7 mouse cellular contexts compared by ENCODE assay signal in the genomic region with DNA sequence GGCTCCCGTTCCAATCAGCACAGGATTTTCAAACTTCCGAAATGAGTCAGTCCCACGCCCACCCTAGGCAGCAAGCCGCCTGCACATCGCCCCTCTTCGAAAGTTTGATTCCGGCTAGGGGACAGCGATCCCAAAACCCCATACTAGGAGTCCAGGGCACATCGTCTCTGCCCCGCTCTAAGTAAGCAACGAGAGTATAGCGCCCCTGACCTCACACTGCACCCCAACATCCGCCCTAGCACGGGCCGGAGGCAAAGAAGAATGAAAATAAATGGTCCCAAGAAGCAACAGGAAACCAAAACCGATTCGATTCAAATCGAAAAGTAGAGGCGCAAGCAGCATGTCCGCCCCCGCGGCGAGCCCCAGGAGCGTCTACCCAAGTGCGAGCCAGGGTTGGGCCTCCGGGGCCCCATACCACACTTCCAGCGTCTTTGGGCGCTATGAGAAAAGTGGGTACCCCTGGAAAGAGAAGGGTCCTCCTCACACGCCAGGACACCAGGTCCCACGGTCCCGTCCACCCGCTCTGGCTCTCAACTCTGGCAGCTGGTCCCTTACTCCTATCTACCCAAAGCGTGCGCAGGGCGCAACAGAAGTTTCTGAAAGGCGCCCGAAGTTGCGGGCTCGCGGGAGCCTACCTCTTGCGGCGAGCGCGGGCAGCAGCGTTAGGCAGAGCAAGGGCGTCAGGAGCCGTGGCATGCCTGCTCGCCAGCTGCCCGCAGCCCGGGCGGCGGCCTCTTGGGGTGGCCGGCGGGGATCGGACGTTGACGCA. TPM values are rescaled to one million over a fixed set of nuclear protein-coding genes. Genes with fewer than 3 reads are reported as not detected.
DNase-seq lines count a peak whose midpoint lies in the region; ATAC-seq and TF ChIP-seq lines count a peak whose summit lies in the region.

No protein-coding gene starts in this region.

- TF ChIP-seq CTCF in embryonic fibroblast, embryonic 13.5 days (IDR thresholded peaks at IDR 0.05; ENCODE audit: borderline replicate concordance, insufficient read depth, low read length) = no peak

- under 1% methylated on average over 57 of the region's 57 CpGs for WGBS in intestine, embryonic 16.5 days
- under 1% methylated on average over 56 of the region's 57 CpGs for WGBS in midbrain, embryonic 14.5 days

- no peaks in the 10 kb centered on the region for H3K27me3 ChIP-seq in intestine, embryonic 16.5 days (replicated peaks; ENCODE audit: control insufficient read depth, insufficient read depth, low read length)
- peaks cover 9% of the 10 kb centered on the region; the same call in 1 of the 2 replicates for H3K27me3 ChIP-seq in midbrain, embryonic 14.5 days (ENCODE audit: control insufficient read depth, insufficient read depth, low read length)

- peak overlapping the region; percentile 84 for H3K4me2 ChIP-seq in intestine, embryonic 16.5 days (ENCODE audit: low read depth, low read length)
- H3K4me2 ChIP-seq in midbrain, embryonic 14.5 days (ENCODE audit: low read length) = peak overlapping the region; percentile 88

- peak overlapping the region; percentile 31 for H3K27ac ChIP-seq in embryonic fibroblast, embryonic 13.5 days (ENCODE audit: insufficient read depth, low read length)
- peak overlapping the region; percentile 77 for H3K27ac ChIP-seq in intestine, embryonic 16.5 days (ENCODE audit: low read length)
- peak overlapping the region; percentile 80 for H3K27ac ChIP-seq in midbrain, embryonic 14.5 days (replicated peaks; ENCODE audit: low read depth, low read length)

- peaks cover 12% of the 10 kb centered on the region; the same call in 1 of the 2 replicates for H3K4me1 ChIP-seq in embryonic fibroblast, embryonic 13.5 days (ENCODE audit: control insufficient read depth, insufficient read depth, low read length)
- H3K4me1 ChIP-seq in intestine, embryonic 16.5 days (ENCODE audit: control insufficient read depth, insufficient read depth, low read length) = peaks cover 65% of the 10 kb centered on the region
- peaks cover 67% of the 10 kb centered on the region for H3K4me1 ChIP-seq in midbrain, embryonic 14.5 days (ENCODE audit: control insufficient read depth, insufficient read depth, low read length)

- no peak; the same call in 1 of the 2 replicates for TF ChIP-seq POLR2A in embryonic fibroblast, embryonic 13.5 days (IDR thresholded peaks at IDR 0.05; ENCODE audit: low read depth, low read length)

- peak overlapping the region; percentile 77 for H3K9ac ChIP-seq in intestine, embryonic 16.5 days (ENCODE audit: low read depth, low read length)
- peak overlapping the region; percentile 62 for H3K9ac ChIP-seq in midbrain, embryonic 14.5 days (replicated peaks; ENCODE audit: low read length)

- H3K4me3 ChIP-seq in embryonic fibroblast, embryonic 13.5 days (ENCODE audit: insufficient read depth, low read length) = peak overlapping the region; percentile 96
- peak overlapping the region; percentile 75 for H3K4me3 ChIP-seq in intestine, embryonic 16.5 days (ENCODE audit: low read length)
- H3K4me3 ChIP-seq in midbrain, embryonic 14.5 days (replicated peaks; ENCODE audit: low read depth, low read length) = peak overlapping the region; percentile 53

- DNase-seq in urinary bladder, postnatal 25 days (ENCODE audit: low spot score) = peak; percentile 39
- no peak for DNase-seq in urinary bladder, adult 2 months (ENCODE audit: low spot score)
- DNase-seq in midbrain, embryonic 14.5 days = no peak
- peak; percentile 73 for DNase-seq in thymus, postnatal 14 days
- no peak for DNase-seq in layer of hippocampus, postnatal 25 days (ENCODE audit: extremely low spot score in 1 of 2, low spot score in 1 of 2)

- H3K36me3 ChIP-seq in intestine, embryonic 16.5 days (ENCODE audit: control insufficient read depth, insufficient read depth, low read length) = 0 out of 2 replicates have a peak, but pooled peaks cover 2% of the 10 kb centered on the region
- no peaks in the 10 kb centered on the region for H3K36me3 ChIP-seq in midbrain, embryonic 14.5 days (ENCODE audit: control insufficient read depth, insufficient read depth, low read length)

- ATAC-seq in intestine, embryonic 16.5 days = no peak; the same call in none of the 2 replicates
- ATAC-seq in midbrain, embryonic 14.5 days (ENCODE audit: low FRiP score, low TSS enrichment) = no peak

- H3K9me3 ChIP-seq in intestine, embryonic 16.5 days (ENCODE audit: control insufficient read depth, low read length) = no peaks in the 10 kb centered on the region
- H3K9me3 ChIP-seq in midbrain, embryonic 14.5 days (ENCODE audit: control insufficient read depth, low read length) = no peaks in the 10 kb centered on the region

RNA-seq across cellular contexts. Expression of a gene that starts 13.4 kb away (rescaled TPM):
- polyA plus RNA-seq in urinary bladder, adult 2 months (2012; rRNA removed) = 21.4 and 33.4 TPM in 2 replicates
- 19.2 and 24.3 TPM in 2 replicates for polyA plus RNA-seq in embryonic fibroblast, embryonic 13.5 days (2011; ENCODE audit: insufficient read length, low read depth, missing spikeins)
- polyA plus RNA-seq in intestine, embryonic 16.5 days (2015; fragmentation: Nextera tagmentation; extraction: Ambion mirVana) = 7.4 and 8.4 TPM in 2 replicates
- polyA plus RNA-seq in midbrain, embryonic 14.5 days (2014; fragmentation: Nextera tagmentation; extraction: Ambion mirVana) = 22.0 and 33.9 TPM in 2 replicates
- 10 to 100 TPM; 31.4 to 38.0 TPM for total RNA-seq in layer of hippocampus, postnatal 25 days (2021)

RNA-seq across cellular contexts. Expression of a gene that starts 58.0 kb away (rescaled TPM):
- 41.7 and 46.3 TPM in 2 replicates for polyA plus RNA-seq in urinary bladder, adult 2 months (2012; rRNA removed)
- polyA plus RNA-seq in embryonic fibroblast, embryonic 13.5 days (2011; ENCODE audit: insufficient read length, low read depth, missing spikeins) = 59.4 and 70.1 TPM in 2 replicates
- 19.1 and 20.4 TPM in 2 replicates for polyA plus RNA-seq in intestine, embryonic 16.5 days (2015; fragmentation: Nextera tagmentation; extraction: Ambion mirVana)
- 24.3 and 32.4 TPM in 2 replicates for polyA plus RNA-seq in midbrain, embryonic 14.5 days (2014; fragmentation: Nextera tagmentation; extraction: Ambion mirVana)
- 10 to 100 TPM; 46.4 to 48.1 TPM for total RNA-seq in layer of hippocampus, postnatal 25 days (2021)

Comparison
In these comparisons a context has a peak if more than half of its experiments do, and no peak if none do; other contexts are left out.
1. DNase-seq: peak in urinary bladder, postnatal 25 days (single experiment) and thymus, postnatal 14 days (single experiment); none in urinary bladder, adult 2 months (single experiment), midbrain, embryonic 14.5 days (single experiment) and layer of hippocampus, postnatal 25 days (0 of 2).
2. Peak in every context shown above with its lines, with median percentiles within 50 percentile points of each other: H3K27ac ChIP-seq and H3K4me3 ChIP-seq.